Mouse (Mus musculus): ENCODE measurements around the gene Rbbp5.

The Rbbp5 gene

DNA sequence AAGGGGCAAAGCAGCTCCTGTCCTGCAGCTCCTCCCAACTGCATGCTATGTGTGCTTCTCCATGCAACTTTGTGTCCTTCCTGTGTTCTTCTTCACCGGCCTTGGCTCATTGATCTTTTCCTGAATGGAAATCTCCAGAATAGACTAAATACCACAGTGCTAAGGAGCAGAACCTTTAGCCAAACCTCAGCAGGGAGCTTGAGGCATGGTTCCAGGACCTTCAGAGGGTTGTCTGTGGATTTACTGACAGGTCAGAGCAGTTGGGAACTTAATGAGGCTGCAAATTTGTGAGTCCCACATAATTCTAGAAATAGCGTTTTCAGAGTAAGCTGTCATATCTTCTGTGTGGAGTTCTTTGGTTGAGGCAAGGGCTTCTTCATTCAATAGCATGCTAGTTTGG lies 23.4 kb downstream of the Rbbp5 start:
- no peak for DNase-seq (ENCODE audit: low spot score in 2 of 2)

GRCm38 (mm10) chr1:132505155-132505554 lies 28.0 kb downstream of the Rbbp5 start:
- no peak for DNase-seq (ENCODE audit: low spot score in 2 of 2)

DNA sequence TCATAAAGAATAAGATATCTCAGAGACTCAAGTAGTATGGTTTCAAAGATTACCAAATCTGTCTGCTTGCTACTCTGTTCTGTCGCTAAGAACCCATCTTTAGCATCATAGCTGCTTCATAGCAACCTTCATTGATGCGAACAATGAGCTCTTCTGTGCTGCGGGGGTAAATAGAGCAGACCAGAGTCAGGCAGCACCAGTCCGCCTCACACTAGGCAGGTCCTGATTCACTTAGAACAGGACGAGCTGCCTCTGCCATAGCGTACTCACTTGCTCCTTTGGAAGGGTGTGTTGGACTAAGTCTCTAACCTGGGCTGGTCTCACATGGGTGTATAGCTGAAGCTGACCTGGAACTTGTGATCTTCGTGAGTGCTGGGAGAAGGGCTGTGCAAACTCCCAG lies 28.9 kb downstream of the Rbbp5 start, which contains the start of gene Tmem81:
TSS of gene Tmem81 (plus strand) at position 173 of the 400 bp plus-strand sequence.
- DNase-seq (ENCODE audit: low spot score in 2 of 2) = no peak

GRCm38 (mm10) chr1:132506656-132507055 lies 29.5 kb downstream of the Rbbp5 start:
- no peak for DNase-seq (ENCODE audit: low spot score in 2 of 2)

- DNase-seq (ENCODE audit: low spot score in 2 of 2) = no peak
Observed at GRCm38 (mm10) chr1:132509771-132510170, 32.6 kb downstream of the Rbbp5 start.

DNA sequence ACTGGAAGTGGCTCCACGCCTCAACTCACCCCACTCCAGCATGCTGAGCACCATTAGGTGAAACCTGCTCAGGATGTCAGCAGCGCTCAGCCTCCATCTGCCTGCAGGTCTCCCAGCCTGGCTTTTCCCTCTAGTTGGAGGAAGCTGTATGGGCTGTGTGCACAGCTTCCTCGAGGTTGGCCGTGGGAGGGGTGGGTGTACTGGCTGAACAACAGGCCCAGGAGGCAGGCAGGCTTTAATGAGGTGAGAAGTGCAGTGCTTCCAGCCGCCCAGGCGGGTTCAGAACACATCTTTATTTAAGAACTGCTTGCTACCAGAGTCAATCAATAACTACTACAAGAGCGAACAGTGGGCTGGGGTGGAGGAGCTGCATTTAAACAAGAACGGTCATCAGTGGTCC lies 34.4 kb downstream of the Rbbp5 start:
- no peak for DNase-seq (ENCODE audit: low spot score in 2 of 2)

GRCm38 (mm10) chr1:132512106-132512505 lies 34.9 kb downstream of the Rbbp5 start:
- no peak for DNase-seq (ENCODE audit: low spot score in 2 of 2)

DNA sequence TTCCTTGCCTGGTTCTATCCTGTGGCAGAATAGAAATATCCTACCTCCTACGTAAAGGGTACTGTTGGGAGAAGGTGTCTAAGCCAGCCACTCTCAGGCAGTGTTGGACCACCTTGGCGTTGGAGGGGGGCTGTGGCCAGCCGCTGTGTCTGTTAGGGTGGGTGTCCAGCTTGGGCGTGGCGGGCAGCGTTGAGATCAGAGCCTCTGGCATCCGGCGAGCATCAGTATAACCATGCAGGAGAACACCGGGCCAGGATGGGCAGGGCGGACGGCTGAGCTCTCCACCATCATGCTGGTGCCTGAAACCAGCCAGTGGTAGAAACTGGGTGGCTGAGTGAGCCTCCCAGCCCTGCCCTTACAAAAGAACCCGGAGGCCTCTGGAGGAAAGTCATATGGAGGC lies 38.2 kb downstream of the Rbbp5 start:
- DNase-seq (ENCODE audit: low spot score in 2 of 2) = no peak

- DNase-seq (ENCODE audit: low spot score in 2 of 2) = no peak
Observed at GRCm38 (mm10) chr1:132516776-132517175, 39.6 kb downstream of the Rbbp5 start.

GRCm38 (mm10) chr1:132518621-132519020 lies 41.5 kb downstream of the Rbbp5 start:
- no peak for DNase-seq (ENCODE audit: low spot score in 2 of 2)

DNA sequence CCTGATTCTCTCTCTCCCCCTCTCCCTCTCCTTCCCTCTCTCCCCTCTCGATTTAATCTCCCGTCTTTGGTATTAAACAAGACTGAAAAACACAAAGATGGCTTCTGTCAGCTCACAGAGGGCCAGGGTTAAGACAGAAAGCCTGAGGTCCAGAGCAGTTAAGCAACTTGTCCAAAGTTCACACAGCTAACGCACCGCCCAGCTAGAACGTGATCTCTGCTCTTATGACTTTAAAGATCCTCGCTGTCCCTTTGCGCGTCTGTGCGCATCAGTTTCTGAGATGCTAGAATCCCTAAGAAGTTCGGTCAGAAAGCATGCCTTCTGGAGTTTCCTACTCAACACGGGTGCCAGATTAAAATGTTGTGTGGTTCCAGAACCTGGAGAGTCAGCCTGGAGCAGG lies 42.6 kb downstream of the Rbbp5 start:
- no peak for DNase-seq (ENCODE audit: low spot score in 2 of 2)

- peak; percentile 68 for DNase-seq (ENCODE audit: low spot score in 2 of 2)
Observed at GRCm38 (mm10) chr1:132520764-132521163, 43.6 kb downstream of the Rbbp5 start.

- no peak for DNase-seq (ENCODE audit: low spot score in 2 of 2)
Observed at GRCm38 (mm10) chr1:132523048-132523447, 45.9 kb downstream of the Rbbp5 start.

DNA sequence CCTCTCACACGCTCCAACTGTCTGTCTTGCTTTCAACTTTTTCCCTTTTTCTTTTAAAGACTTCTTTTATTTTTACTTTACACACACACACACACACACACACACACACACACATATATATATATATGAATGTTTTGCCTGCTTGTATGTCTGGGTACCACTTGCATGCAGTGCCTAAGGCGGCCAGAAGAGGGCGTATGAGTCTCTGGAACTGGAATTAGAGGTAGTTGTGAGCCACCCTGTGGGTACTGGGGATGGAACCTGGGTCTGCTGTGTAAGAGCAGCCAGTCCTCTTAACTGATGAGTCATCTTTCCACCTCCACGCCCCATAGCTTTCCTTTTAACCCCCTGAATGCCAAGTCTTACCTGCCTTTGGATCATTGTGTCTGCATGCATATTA lies 46.8 kb downstream of the Rbbp5 start:
- no peak for DNase-seq (ENCODE audit: low spot score in 2 of 2)

GRCm38 (mm10) chr1:132525832-132526231 lies 48.7 kb downstream of the Rbbp5 start:
- peak; percentile 36 to 45 for DNase-seq (ENCODE audit: low spot score in 2 of 2)

DNA sequence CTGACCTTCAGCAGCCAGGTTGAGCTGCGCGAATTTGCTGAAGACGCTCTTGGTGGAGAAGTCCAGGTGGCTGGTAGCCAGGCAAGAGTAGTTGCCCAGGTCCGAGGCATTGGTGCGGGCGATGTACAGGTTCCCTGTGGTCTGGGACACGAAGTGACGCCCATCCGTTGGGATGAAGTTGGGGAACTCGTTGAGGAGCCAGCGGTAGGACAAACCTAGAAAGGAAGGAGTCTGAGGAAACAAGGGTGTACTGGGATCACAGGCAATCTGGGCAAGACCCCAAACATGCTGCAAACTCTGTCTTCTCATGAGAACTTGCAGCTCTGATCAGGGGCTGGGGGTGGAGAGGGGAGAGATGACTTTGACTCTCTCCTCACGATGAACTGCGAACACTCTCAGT lies 50.9 kb downstream of the Rbbp5 start:
- no peak for DNase-seq (ENCODE audit: low spot score in 2 of 2)

- no peak for DNase-seq (ENCODE audit: low spot score in 2 of 2)
Observed at GRCm38 (mm10) chr1:132528647-132529334, 51.6 kb downstream of the Rbbp5 start.

- peak; percentile 64 for DNase-seq (ENCODE audit: low spot score in 2 of 2)
Observed at GRCm38 (mm10) chr1:132530631-132531191, 53.5 kb downstream of the Rbbp5 start.

GRCm38 (mm10) chr1:132532521-132532920 lies 55.4 kb downstream of the Rbbp5 start:
- no peak for DNase-seq (ENCODE audit: low spot score in 2 of 2)

DNA sequence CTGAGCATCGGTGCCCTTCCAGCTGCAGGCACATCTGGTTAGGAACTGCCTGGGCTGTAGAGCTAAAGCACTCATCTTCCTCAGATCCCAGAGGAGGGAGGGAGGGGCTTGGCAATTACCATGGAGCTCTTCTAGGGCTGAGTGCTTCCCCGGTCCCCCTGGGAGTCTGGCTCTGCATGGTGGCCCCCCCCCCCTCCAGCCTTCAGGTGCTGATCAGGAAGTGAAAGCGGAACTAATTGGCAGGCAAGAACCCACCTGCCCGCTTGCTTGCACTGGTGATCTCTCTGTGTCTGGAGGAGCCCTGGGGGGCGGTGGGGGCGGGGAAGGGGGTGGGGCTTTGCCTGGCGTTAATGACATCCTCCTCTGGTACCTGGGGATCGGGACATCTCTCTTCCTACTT lies 56.7 kb downstream of the Rbbp5 start:
- DNase-seq (ENCODE audit: low spot score in 2 of 2) = peak; percentile 75 to 76

DNA sequence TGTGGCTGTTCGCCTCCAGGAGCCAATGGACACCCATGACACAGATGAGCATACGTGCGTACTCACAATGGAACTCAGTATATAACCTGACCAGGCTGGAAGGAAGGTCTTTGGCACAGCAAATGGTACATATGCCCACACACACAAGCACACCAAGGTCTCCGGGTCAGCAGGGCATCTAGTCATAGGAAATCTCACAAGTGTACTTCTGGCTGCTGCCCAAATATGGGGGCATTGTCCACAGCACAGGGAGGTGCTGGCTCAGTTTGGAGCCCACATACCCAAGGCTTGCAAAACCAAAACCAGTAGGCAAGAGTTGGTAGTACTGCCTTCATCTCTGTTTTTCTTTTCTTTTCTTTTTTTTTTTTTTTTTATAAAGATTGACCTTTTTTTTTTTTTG lies 58.4 kb downstream of the Rbbp5 start:
- DNase-seq (ENCODE audit: low spot score in 2 of 2) = no peak

GRCm38 (mm10) chr1:132536416-132536815 lies 59.3 kb downstream of the Rbbp5 start:
- DNase-seq (ENCODE audit: low spot score in 2 of 2) = no peak

- DNase-seq (ENCODE audit: low spot score in 2 of 2) = no peak
Observed at GRCm38 (mm10) chr1:132537736-132538135, 60.6 kb downstream of the Rbbp5 start.

- DNase-seq (ENCODE audit: low spot score in 2 of 2) = no peak
Observed at GRCm38 (mm10) chr1:132540701-132541100, 63.5 kb downstream of the Rbbp5 start.

Measured in spleen, postnatal 36 days (tissue).